Mouse (Mus musculus): ENCODE data around the gene 4930535I16Rik.

GRCm38 (mm10) chr4:123939838-123940237, 22.0 kb upstream of the 4930535I16Rik start:
- TF ChIP-seq CTCF (IDR thresholded peaks at IDR 0.05; ENCODE audit: low read depth, low read length) (peak; percentile 25), EP300 (IDR thresholded peaks at IDR 0.05; ENCODE audit: insufficient read depth, low read depth, low read length) (no peak), POLR2A (IDR thresholded peaks at IDR 0.05; ENCODE audit: insufficient read depth, low read length) (no peak)
